Mouse (Mus musculus): ENCODE data around the gene Rhobtb1.

- TF ChIP-seq CTCF (IDR thresholded peaks at IDR 0.05; ENCODE audit: low read depth) (no peak), EP300 (IDR thresholded peaks at IDR 0.05; ENCODE audit: low read depth) (no peak)
These were observed 28.1 kb downstream of the Rhobtb1 start for GRCm38 (mm10) chr10:69179341-69179740.
